Mouse (Mus musculus) testis, adult 2 months (tissue): ENCODE measurements around the gene Chst5. TPM values are rescaled to one million over a fixed set of nuclear protein-coding genes. Genes with fewer than 3 reads are reported as not detected.

Experiments used
- H3K27ac ChIP-seq: fragments of 200-500 bp; 2 replicates; pipeline ENCODE4 v1.5.1; 2012; ENCODE audit warnings: low read depth, low read length; ENCODE audit not compliant: control insufficient read depth, insufficient read depth
- H3K27me3 ChIP-seq: fragments of 200-500 bp; 2 replicates; pipeline ENCODE4 v1.6.1; 2012; ENCODE audit warnings: mild to moderate bottlenecking, low read length, moderate library complexity; ENCODE audit not compliant: control insufficient read depth, insufficient read depth
- H3K36me3 ChIP-seq: fragments of 200-500 bp; 2 replicates; pipeline ENCODE4 v1.6.1; 2012; ENCODE audit warnings: mild to moderate bottlenecking, low read length; ENCODE audit not compliant: control insufficient read depth, insufficient read depth
- H3K4me1 ChIP-seq: fragments of 200-500 bp; 2 replicates; pipeline ENCODE4 v1.6.1; 2012; ENCODE audit warnings: low read length; ENCODE audit not compliant: control insufficient read depth, insufficient read depth
- H3K4me3 ChIP-seq: fragments of 200-500 bp; 2 replicates; pipeline ENCODE4 v1.5.1; 2012; ENCODE audit warnings: low read depth, mild to moderate bottlenecking, low read length, moderate library complexity, mixed read lengths; ENCODE audit not compliant: control insufficient read depth
- CTCF ChIP-seq: fragments of 200-500 bp; IDR thresholded peaks from 2 replicates; pipeline ENCODE4 v1.5.1; 2012; ENCODE audit warnings: low read depth, mild to moderate bottlenecking, inconsistent platforms, low read length, moderate library complexity; ENCODE audit not compliant: control insufficient read depth, insufficient read depth, insufficient replicate concordance
- POLR2A ChIP-seq: fragments of 200-500 bp; IDR thresholded peaks from 2 replicates; pipeline ENCODE4 v1.6.1; 2012; ENCODE audit warnings: low read depth, mild to moderate bottlenecking, inconsistent platforms, low read length, moderate library complexity; ENCODE audit not compliant: control insufficient read depth
- polyA plus RNA-seq: library from polyadenylated mRNA; depleted of rRNA; stranded (reverse); fragments of >200 nt; gene quantifications from 2 replicates; pipeline ENCODE4 v1.2.3, GENCODE M21; 2012

The Chst5 gene
- polyA plus RNA-seq, 1 experiment: 0.69 TPM

DNA sequence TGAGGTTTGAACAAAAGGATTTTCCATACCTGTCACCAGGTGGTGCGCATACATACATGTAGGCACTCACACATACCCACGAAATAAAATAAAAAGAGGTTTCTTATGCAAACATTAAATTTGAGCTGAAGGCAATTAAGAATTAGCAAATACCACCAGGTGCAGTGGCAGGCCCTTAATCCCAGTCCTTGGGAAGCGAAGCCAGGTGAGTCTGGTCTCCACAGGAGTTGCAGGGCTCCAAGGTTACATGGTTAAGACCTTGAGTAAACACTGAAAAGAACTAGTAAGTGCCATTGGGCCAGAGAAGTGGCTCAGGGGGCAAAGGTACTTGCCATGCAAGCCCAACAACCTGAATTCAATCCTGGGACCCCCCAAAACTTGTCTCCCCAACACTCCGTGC is 26.6 kb downstream of the Chst5 start:
- no peak overlapping the region for H3K27ac ChIP-seq
- no peaks in the 10 kb centered on the region for H3K27me3 ChIP-seq
- TF ChIP-seq POLR2A (no peak), CTCF (no peak)
- H3K4me1 ChIP-seq: no peaks in the 10 kb centered on the region
- H3K4me3 ChIP-seq: no peak overlapping the region
- no peaks in the 10 kb centered on the region for H3K36me3 ChIP-seq

- H3K27ac ChIP-seq: no peak overlapping the region
- H3K4me3 ChIP-seq: no peak overlapping the region
- H3K4me1 ChIP-seq: peaks cover 4% of the 10 kb centered on the region; the same call in 1 of the 2 replicates
- H3K36me3 ChIP-seq: no peaks in the 10 kb centered on the region
- TF ChIP-seq CTCF (peak; percentile 71; the same call in 1 of the 2 replicates), POLR2A (no peak)
- no peaks in the 10 kb centered on the region for H3K27me3 ChIP-seq
Observed at GRCm38 (mm10) chr8:111881591-111881990, 28.7 kb downstream of the Chst5 start.

- Histone ChIP-seq H3K4me3 (peak overlapping the region; percentile 65), H3K27me3 (no peaks in the 10 kb centered on the region), H3K4me1 (peaks cover 4% of the 10 kb centered on the region; the same call in 1 of the 2 replicates), H3K36me3 (no peaks in the 10 kb centered on the region), H3K27ac (0 out of 2 replicates have a peak overlapping the region, but pooled peaks have one; percentile 19)
- TF ChIP-seq POLR2A: no peak
- no peak for TF ChIP-seq CTCF
Observed at GRCm38 (mm10) chr8:111877711-111878110, 32.5 kb downstream of the Chst5 start.

DNA sequence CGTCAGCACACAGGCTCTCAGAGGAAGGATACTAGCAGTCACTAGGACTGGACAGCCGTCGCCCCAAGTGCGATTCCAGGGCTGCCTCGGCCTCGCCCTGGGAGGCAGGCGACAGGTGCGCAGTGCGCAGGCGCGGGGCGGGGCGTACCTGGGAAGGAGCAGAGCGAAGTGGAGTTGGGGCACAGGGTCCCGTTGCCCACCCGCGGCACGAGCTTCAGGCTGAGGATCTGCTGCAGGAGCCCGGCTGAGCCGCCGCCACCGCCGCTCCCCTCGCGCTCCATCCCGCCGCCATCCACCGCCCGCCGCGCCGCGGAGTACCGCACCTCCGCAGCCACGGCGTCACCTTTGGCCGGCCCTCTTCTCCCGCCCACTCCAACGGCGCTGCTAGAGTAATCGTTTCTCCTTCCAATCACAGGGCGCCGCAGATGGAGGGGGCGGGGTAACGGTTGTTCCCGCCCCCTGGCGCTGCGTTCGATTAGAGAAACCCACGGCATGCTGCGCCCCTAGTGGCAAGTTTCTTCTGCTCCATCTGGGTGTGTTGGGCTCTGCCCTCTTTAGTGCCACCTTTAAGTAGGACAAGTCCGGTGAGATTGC is 33.8 kb downstream of the Chst5 start, which contains the start of gene Tmem170:
Gene Tmem170, minus strand, starts transcription at position 396 of the 594 bp plus-strand sequence.
- TF ChIP-seq CTCF (peak; percentile 90), POLR2A (peak; percentile 86)
- peak within 1 kb of the TSS; percentile 97 for H3K27ac ChIP-seq
- H3K36me3 ChIP-seq: no peaks in the 10 kb centered on the region
- no peaks in the 10 kb centered on the region for H3K27me3 ChIP-seq
- H3K4me1 ChIP-seq: peaks cover 4% of the 10 kb centered on the region; the same call in 1 of the 2 replicates
- peak within 1 kb of the TSS; percentile 95 for H3K4me3 ChIP-seq

- Histone ChIP-seq H3K4me1 (peaks cover 6% of the 10 kb centered on the region), H3K27ac (peak overlapping the region; percentile 97), H3K27me3 (no peaks in the 10 kb centered on the region), H3K36me3 (no peaks in the 10 kb centered on the region; the same call in 1 of the 2 replicates), H3K4me3 (peak overlapping the region; percentile 95)
- no peak for TF ChIP-seq POLR2A
- TF ChIP-seq CTCF: no peak
Observed at GRCm38 (mm10) chr8:111875758-111876157, 34.5 kb downstream of the Chst5 start.

DNA sequence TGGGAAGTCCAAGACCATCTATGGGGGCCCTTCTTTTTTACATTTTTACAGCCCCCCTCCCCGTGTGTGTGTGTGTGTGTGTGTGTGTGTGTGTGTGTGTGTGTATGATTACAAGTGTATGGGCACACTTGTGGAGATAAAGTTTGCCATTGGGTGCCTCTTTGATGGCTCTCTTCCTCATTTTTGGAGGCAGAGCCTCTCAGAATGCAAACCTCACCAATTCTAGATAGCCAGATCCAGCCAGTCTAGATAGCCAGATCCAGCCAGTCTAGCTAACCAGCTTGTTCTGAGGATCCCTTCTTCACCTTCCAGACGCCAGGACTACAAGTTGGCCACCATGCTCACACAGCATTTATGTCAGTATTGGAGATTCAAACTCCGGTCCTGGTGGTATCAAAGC is 39.0 kb downstream of the Chst5 start:
- Histone ChIP-seq H3K27me3 (no peaks in the 10 kb centered on the region), H3K27ac (no peak overlapping the region)
- no peak for TF ChIP-seq POLR2A
- TF ChIP-seq CTCF: no peak

GRCm38 (mm10) chr8:111870379-111870778 is 39.9 kb downstream of the Chst5 start:
- Histone ChIP-seq H3K27ac (no peak overlapping the region), H3K4me3 (no peak overlapping the region), H3K4me1 (peaks cover 2% of the 10 kb centered on the region; the same call in 1 of the 2 replicates), H3K27me3 (no peaks in the 10 kb centered on the region), H3K36me3 (no peaks in the 10 kb centered on the region; the same call in 1 of the 2 replicates)
- TF ChIP-seq POLR2A (no peak), CTCF (no peak)

More for the DNA sequence above, 39.0 kb downstream of the Chst5 start:
- Histone ChIP-seq H3K36me3 (no peaks in the 10 kb centered on the region; the same call in 1 of the 2 replicates), H3K4me1 (peaks cover 2% of the 10 kb centered on the region), H3K4me3 (no peak overlapping the region)

DNA sequence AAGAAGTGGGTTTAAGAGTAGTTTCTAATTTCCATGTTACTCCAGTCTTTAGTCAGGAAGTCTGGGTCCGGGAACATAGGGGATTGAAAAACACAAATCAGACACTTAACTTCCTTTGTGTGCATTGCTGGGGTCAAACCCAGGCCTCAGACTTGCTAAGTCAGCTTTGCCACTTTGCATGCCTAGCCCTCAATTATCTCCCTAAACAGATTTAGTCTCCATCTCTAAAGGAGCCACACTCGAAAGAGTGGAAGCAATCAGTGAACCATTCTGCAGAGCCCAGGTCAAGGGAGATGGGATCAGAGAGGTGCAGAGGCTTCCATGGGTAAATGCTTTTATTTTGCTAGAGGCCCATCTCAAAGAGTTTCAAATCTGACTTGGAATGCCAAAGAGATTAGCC is 41.6 kb downstream of the Chst5 start:
- Histone ChIP-seq H3K27ac (no peak overlapping the region), H3K4me3 (no peak overlapping the region)

More for the DNA sequence above, 41.6 kb downstream of the Chst5 start:
- Histone ChIP-seq H3K4me1 (peaks cover 2% of the 10 kb centered on the region; the same call in 1 of the 2 replicates), H3K36me3 (peaks cover 2% of the 10 kb centered on the region), H3K27me3 (no peaks in the 10 kb centered on the region)
- no peak for TF ChIP-seq CTCF
- TF ChIP-seq POLR2A: no peak
